Mouse (Mus musculus) embryonic facial prominence, embryonic 11.5 days (tissue): Measurements from ENCODE around the gene Lao1. TPM values are rescaled to one million over a fixed set of nuclear protein-coding genes. Genes with fewer than 3 reads are reported as not detected.

Experiments
- ATAC-seq: fragments of 200-750 bp; cut with Nextera tagmentation; replicated peaks from 2 replicates; pipeline ENCODE4 v1.8.0; 2017; ENCODE audit warnings: low read depth; ENCODE audit not compliant: insufficient number of reproducible peaks, low FRiP score, low TSS enrichment
- DNase-seq: peaks from one replicate; pipeline ENCODE4 v3.0.0-alpha.2; 2015; ENCODE audit warnings: low spot score
- H3K27ac ChIP-seq: fragments of 300-500 bp; sonication (generic); replicated peaks from 2 replicates; pipeline ENCODE4 v1.5.1; 2014; ENCODE audit warnings: mild to moderate bottlenecking, low read depth, low read length, control low read depth
- H3K27me3 ChIP-seq: fragments of 300-500 bp; sonication (generic); 2 replicates; pipeline ENCODE4 v1.6.1; 2014; ENCODE audit warnings: mild to moderate bottlenecking, low read length, moderate library complexity, mixed read lengths; ENCODE audit not compliant: control insufficient read depth, insufficient read depth
- H3K36me3 ChIP-seq: fragments of 300-500 bp; sonication (generic); replicated peaks from 2 replicates; pipeline ENCODE4 v1.6.1; 2014; ENCODE audit warnings: low read depth, mild to moderate bottlenecking, low read length, moderate library complexity, mixed read lengths; ENCODE audit not compliant: control insufficient read depth, insufficient read depth
- H3K4me1 ChIP-seq: fragments of 300-500 bp; sonication (generic); 2 replicates; pipeline ENCODE4 v1.6.1; 2014; ENCODE audit warnings: low read length, mixed read lengths; ENCODE audit not compliant: control insufficient read depth, insufficient read depth
- H3K4me2 ChIP-seq: fragments of 300-500 bp; sonication (generic); 2 replicates; pipeline ENCODE4 v1.6.1; 2014; ENCODE audit warnings: low read depth, mild to moderate bottlenecking, control low read depth, low read length, moderate library complexity
- H3K4me3 ChIP-seq: fragments of 300-500 bp; sonication (generic); 2 replicates; pipeline ENCODE4 v1.5.1; 2014; ENCODE audit warnings: low read depth, low read length, control low read depth
- H3K9ac ChIP-seq: fragments of 300-500 bp; sonication (generic); replicated peaks from 2 replicates; pipeline ENCODE4 v1.6.1; 2014; ENCODE audit warnings: mild to moderate bottlenecking, control low read depth, low read length
- H3K9me3 ChIP-seq: fragments of 300-500 bp; sonication (generic); replicated peaks from 2 replicates; pipeline ENCODE4 v1.6.1; 2016; ENCODE audit warnings: mild to moderate bottlenecking, low read length, inconsistent platforms, mixed read lengths; ENCODE audit not compliant: control insufficient read depth
- WGBS: fragments of 180-500 bp; shearing (Covaris S2); extraction: QIAGEN DNeasy Blood & Tissue Kit; methylation state at CpG from one replicate; pipeline ENCODE4 v1.1.7; 2014; 5-methylcytosine and 5-hydroxymethylcytosine counted together
- polyA plus RNA-seq: library from polyadenylated mRNA; unstranded; fragments of >200 nt; fragmentation: Nextera tagmentation; extraction: Ambion mirVana; gene quantifications from 2 replicates; pipeline ENCODE4 v1.2.1, GENCODE M21; 2014

Lao1 gene
- polyA plus RNA-seq, 1 experiment from 2014 or later: not detected

- no peaks in the 10 kb centered on the region for H3K4me1 ChIP-seq
- no peak overlapping the region for H3K27ac ChIP-seq
- no peak overlapping the region for H3K4me3 ChIP-seq
- no peaks in the 10 kb centered on the region for H3K27me3 ChIP-seq
- no peaks in the 10 kb centered on the region for H3K36me3 ChIP-seq
- DNase-seq (no peak), ATAC-seq (no peak)
- no peaks in the 10 kb centered on the region for H3K9me3 ChIP-seq
- no peak overlapping the region for H3K4me2 ChIP-seq
- 94% methylated on average over 5 of the region's 5 CpGs for WGBS
- no peak overlapping the region for H3K9ac ChIP-seq
Measured at GRCm38 (mm10) chr4:119017078-119017477, 55.7 kb downstream of the Lao1 start.

Other genes with a start within 250 kb of the Lao1 start
- gene Olfr1340, start 241.4 kb upstream of the Lao1 start, polyA plus RNA-seq: not detected in 2 replicates
- not detected in 2 replicates for gene Olfr1339, start 229.4 kb upstream of the Lao1 start, polyA plus RNA-seq
- not detected in 2 replicates for gene Olfr1338, start 202.8 kb upstream of the Lao1 start, polyA plus RNA-seq
- not detected in 2 replicates for gene Olfr1337, start 179.0 kb upstream of the Lao1 start, polyA plus RNA-seq
- not detected in 2 replicates for gene Olfr1335, start 151.6 kb upstream of the Lao1 start, polyA plus RNA-seq
- not detected in 2 replicates for gene Olfr1333, start 125.3 kb upstream of the Lao1 start, polyA plus RNA-seq
- gene Olfr1331, start 96.9 kb upstream of the Lao1 start, polyA plus RNA-seq: not detected in 2 replicates
- not detected in 2 replicates for gene Olfr1330, start 73.0 kb upstream of the Lao1 start, polyA plus RNA-seq
- not detected in 2 replicates for gene Olfr1329, start 44.1 kb upstream of the Lao1 start, polyA plus RNA-seq
- not detected in 2 replicates for gene Olfr1328, start 23.0 kb upstream of the Lao1 start, polyA plus RNA-seq
- gene Slc2a1, start 147.1 kb downstream of the Lao1 start, polyA plus RNA-seq: 111 and 140 TPM in 2 replicates
- gene Zfp691, start 212.6 kb downstream of the Lao1 start, polyA plus RNA-seq: 6.9 and 8.2 TPM in 2 replicates
- 7.0 and 8.7 TPM in 2 replicates for gene Ermap, start 228.4 kb downstream of the Lao1 start, polyA plus RNA-seq
- 174 and 184 TPM in 2 replicates for gene Svbp, start 233.7 kb downstream of the Lao1 start, polyA plus RNA-seq